Mouse (Mus musculus): ENCODE measurements around the gene Pola1. TPM values are rescaled to one million over a fixed set of nuclear protein-coding genes. Genes with fewer than 3 reads are reported as not detected.
"Not testable (repeated sequence)": the region's sequence is repeated elsewhere in the genome, so short reads cannot be mapped to it uniquely, and the experiment has no call there.

Pola1 gene
- total RNA-seq, 1 experiment from 2014 or later, result 15.5 TPM

DNA sequence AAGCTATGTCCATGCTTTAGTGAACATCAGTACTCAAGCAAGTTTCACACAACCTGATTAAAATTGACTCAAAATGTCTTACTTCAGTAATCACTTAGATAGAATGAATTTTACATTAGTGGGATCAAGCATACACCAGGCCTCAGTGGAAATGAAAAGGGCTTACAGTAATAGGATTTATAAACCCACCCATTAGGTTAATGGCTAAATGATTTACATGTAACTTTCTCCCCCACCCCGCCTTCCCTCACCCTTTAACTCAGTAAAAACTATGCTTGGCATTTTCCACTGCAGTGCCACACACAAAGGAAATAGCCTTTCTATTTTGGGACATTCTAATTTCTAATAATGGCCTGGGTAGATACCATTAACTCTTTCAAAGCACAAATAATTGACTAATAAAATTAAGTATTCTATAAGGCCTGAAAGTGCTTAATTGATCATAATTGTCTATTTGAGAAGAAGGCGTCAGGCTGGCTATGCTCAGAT is 129.0 kb downstream of the Pola1 start:
- ATAC-seq (replicated peaks; ENCODE audit: insufficient number of reproducible peaks, low FRiP score, low TSS enrichment, poor library complexity, severe bottlenecking), result no peak

- ATAC-seq (replicated peaks; ENCODE audit: insufficient number of reproducible peaks, low FRiP score, low TSS enrichment, poor library complexity, severe bottlenecking), result no peak
These were observed 134.4 kb downstream of the Pola1 start for GRCm38 (mm10) chrX:93497597-93497996.

- no peak for ATAC-seq (replicated peaks; ENCODE audit: insufficient number of reproducible peaks, low FRiP score, low TSS enrichment, poor library complexity, severe bottlenecking)
These were observed 166.2 kb downstream of the Pola1 start for GRCm38 (mm10) chrX:93465711-93466110.

- no peak for ATAC-seq (replicated peaks; ENCODE audit: insufficient number of reproducible peaks, low FRiP score, low TSS enrichment, poor library complexity, severe bottlenecking)
These were observed 202.2 kb downstream of the Pola1 start for GRCm38 (mm10) chrX:93429738-93430260.

DNA sequence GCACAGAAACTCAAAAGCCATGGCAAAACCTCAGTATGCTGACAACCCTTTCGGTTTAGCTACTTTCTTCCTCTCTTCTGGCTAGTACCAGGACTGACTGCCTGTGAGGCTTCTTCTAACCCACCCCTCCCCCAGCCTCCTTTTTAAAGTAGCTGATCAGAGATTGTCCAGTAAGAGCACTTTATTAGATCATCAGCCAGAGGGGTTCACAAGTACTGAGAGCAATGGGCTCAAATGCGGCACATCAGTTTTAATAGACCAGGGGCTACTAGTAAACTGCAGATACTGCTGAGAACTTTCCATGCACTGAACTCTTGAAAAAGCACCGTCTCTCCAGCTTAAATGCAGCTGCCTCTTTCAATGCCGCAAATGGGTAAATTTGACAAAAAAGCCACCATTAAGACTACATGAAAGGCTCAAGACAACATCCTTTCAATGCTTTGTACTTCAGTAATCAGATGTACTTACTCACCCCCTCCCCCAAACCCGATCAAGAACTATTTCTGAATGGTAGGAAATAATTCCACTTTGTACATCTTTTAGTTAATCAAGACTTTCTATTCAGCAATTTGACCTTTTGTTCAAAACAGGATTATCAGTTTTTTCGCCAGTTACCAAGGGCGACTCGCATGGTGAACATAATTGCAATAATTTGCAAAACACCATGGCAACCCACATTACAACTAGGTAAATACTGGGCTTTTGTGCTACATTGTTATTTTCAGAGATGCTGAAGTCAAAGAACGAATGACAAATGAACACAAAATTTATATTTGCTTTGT is 202.8 kb downstream of the Pola1 start:
- ATAC-seq (replicated peaks; ENCODE audit: insufficient number of reproducible peaks, low FRiP score, low TSS enrichment, poor library complexity, severe bottlenecking), result no peak

DNA sequence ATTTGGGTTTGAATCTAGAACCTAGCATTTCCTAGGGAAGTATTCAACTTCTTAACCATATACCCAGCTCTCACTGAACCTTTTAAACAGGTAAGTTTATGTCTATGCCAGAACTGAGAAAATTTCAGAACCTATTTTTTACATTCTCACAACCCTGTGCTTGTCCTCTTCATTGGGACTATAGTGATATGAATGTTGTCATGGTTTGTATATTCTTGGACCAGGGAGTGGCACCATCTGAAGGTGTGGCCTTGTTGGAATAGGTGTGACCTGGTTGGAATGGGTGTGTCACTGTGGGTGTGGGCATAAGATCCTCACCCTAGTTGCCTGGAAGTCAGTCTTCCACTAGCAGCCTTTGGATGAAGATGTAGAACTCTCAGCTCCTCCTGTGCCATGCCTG is 231.1 kb downstream of the Pola1 start:
- ATAC-seq (replicated peaks; ENCODE audit: insufficient number of reproducible peaks, low FRiP score, low TSS enrichment, poor library complexity, severe bottlenecking), result not testable (repeated sequence)

DNA sequence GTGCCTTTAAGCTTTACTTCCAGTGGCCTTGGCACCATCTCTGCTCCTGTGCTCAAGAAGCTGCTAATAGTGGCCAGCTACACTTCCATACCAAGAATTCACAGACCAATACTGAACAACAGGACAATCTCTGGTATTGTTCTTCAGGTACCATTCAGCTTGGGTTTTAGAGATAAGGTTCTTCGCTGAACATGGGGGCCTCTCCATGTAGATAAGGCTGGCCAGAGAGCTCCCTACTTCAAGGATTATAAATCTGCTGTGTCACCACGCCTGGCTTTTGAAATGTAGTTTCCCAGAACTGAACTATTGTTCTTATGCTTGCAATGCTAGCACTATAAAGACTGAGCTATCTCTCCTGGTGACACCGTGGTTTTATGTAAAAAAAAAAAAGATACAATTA is 234.9 kb downstream of the Pola1 start:
- ATAC-seq (replicated peaks; ENCODE audit: insufficient number of reproducible peaks, low FRiP score, low TSS enrichment, poor library complexity, severe bottlenecking), result no peak

DNA sequence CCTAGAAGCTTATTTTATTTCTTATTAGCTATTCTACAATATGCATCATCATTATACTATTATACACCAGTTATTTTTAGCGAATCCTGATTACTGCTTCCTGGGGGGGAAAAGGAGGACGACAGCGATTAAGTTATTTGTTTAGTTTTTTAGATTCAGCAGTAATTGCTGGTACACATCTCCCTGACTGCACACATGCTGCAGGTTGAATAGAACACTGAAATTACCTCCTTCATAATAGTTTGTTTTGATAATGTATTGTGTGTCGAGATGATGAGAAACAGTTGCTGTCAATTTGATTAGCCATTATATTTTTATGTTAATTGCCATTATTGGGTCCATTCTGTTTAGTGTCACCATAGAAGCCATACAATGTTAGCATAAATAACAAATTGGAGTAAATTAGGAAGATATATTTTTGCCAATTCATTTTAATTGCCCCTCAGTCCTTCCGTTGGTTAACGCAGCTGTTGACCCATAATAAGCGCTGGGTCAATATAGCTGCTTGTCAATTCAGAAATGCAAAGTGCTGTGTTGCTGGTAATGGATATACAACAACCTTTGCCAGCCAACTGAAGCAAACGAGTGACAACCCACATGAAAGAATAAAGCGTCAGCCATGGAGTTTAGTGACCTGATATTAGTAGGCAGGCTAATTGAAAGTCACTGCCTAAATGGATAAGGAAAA is 254.5 kb downstream of the Pola1 start:
- no peak for ATAC-seq (replicated peaks; ENCODE audit: insufficient number of reproducible peaks, low FRiP score, low TSS enrichment, poor library complexity, severe bottlenecking)

DNA sequence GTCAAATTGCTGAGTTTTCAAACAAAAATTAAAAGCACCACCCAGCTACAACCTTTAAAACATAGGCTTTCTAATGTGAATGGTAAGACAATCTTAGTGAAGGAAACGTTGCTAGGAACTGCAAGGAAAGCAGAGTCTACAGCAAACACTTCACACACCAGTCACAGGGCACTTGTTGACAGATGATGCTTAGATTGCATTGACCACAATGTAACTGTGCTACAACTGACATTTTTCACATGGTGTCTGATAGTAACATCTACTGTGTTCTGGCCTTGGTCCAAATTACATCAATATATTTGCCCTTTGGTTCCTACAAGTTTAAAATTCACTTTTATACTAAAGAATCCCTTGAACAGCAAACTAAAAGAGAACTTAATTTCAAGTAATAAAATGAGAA is 258.5 kb downstream of the Pola1 start:
- no peak for ATAC-seq (replicated peaks; ENCODE audit: insufficient number of reproducible peaks, low FRiP score, low TSS enrichment, poor library complexity, severe bottlenecking)

DNA sequence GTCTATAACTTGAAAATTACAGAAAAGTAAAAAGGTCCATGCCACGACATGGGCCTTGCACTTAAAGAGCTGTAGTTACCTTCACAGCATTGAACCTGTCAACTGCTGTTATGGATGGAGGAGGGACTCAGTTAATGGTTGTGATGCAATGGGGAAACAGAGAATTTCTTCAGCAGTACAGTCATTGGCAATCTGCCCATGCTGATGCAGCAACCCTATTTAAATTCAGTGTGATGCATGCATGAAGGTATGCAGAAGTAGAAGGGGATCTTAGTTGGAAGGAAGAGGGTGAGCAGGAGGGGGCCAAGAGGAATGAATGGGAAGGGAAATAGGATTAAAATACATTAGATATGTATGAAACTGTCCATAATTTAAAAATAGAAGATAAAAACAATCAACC is 262.2 kb downstream of the Pola1 start:
- ATAC-seq (replicated peaks; ENCODE audit: insufficient number of reproducible peaks, low FRiP score, low TSS enrichment, poor library complexity, severe bottlenecking), result no peak

DNA sequence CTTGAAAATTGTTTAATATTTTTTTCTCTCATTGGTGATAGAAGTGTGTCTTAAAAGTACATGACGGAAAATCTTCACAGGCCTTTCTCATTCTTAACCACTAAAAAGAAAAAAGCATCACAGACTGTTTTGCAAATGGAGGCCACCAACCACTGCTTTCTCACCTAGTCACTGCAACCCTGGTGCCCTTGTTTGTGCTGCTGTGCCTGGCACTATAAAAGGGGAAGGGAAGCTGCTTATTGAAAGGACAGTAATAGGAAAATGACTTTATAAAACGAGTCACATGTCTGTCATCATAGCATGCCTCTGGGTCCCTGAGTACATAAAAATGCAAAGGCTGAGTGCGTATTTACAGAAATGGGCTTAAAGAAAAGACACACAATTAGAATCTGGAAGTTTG is 263.7 kb downstream of the Pola1 start:
- ATAC-seq (replicated peaks; ENCODE audit: insufficient number of reproducible peaks, low FRiP score, low TSS enrichment, poor library complexity, severe bottlenecking), result no peak

GRCm38 (mm10) chrX:93321336-93321735 is 310.6 kb downstream of the Pola1 start:
- no peak for ATAC-seq (replicated peaks; ENCODE audit: insufficient number of reproducible peaks, low FRiP score, low TSS enrichment, poor library complexity, severe bottlenecking)

- ATAC-seq (replicated peaks; ENCODE audit: insufficient number of reproducible peaks, low FRiP score, low TSS enrichment, poor library complexity, severe bottlenecking), result no peak
These were observed 312.0 kb downstream of the Pola1 start for GRCm38 (mm10) chrX:93319979-93320378.

GRCm38 (mm10) chrX:93317577-93317976 is 314.4 kb downstream of the Pola1 start:
- ATAC-seq (replicated peaks; ENCODE audit: insufficient number of reproducible peaks, low FRiP score, low TSS enrichment, poor library complexity, severe bottlenecking), result no peak

DNA sequence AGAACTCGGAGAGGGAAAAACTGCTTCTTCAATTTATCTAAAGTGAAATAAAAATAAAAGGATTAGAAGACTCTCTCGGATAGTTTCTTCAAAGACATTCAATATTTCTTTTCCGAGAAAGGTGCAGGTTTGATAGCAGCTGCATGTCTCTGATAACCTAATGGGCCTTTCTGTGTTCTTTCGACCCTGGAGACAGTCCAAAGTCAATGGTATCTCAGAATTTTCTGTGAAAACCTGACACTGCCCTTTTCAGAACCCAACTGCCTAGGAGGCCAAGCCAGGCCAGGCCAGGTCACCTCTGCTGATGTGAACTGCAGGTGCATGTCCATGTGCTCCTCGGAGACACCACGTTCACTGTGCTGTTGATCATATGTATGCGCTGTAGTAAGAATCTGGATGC is 326.2 kb downstream of the Pola1 start:
- no peak for ATAC-seq (replicated peaks; ENCODE audit: insufficient number of reproducible peaks, low FRiP score, low TSS enrichment, poor library complexity, severe bottlenecking)

DNA sequence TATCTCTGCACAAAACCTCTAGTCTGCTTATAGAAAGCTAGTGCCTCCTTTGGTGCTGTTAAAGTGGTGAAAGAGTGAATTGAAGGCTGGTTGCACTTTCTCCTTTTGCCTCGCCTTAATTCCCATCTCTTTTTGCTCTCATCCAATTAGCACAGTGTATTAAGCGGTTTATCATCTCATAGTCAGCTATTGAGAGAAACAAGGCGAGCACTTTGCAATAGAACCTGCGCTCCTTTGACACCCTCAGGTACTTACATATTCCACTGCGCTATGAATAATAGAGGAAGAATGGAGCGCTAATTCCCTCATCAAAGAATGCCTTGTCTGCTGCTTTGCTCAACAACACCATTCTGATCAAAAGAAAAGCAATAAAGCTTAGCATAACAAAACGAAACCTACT is 330.2 kb downstream of the Pola1 start:
- ATAC-seq (replicated peaks; ENCODE audit: insufficient number of reproducible peaks, low FRiP score, low TSS enrichment, poor library complexity, severe bottlenecking), result no peak

- no peak for ATAC-seq (replicated peaks; ENCODE audit: insufficient number of reproducible peaks, low FRiP score, low TSS enrichment, poor library complexity, severe bottlenecking)
These were observed 331.7 kb downstream of the Pola1 start for GRCm38 (mm10) chrX:93300183-93300815.

GRCm38 (mm10) chrX:93299771-93300170 is 332.2 kb downstream of the Pola1 start:
- no peak for ATAC-seq (replicated peaks; ENCODE audit: insufficient number of reproducible peaks, low FRiP score, low TSS enrichment, poor library complexity, severe bottlenecking)

DNA sequence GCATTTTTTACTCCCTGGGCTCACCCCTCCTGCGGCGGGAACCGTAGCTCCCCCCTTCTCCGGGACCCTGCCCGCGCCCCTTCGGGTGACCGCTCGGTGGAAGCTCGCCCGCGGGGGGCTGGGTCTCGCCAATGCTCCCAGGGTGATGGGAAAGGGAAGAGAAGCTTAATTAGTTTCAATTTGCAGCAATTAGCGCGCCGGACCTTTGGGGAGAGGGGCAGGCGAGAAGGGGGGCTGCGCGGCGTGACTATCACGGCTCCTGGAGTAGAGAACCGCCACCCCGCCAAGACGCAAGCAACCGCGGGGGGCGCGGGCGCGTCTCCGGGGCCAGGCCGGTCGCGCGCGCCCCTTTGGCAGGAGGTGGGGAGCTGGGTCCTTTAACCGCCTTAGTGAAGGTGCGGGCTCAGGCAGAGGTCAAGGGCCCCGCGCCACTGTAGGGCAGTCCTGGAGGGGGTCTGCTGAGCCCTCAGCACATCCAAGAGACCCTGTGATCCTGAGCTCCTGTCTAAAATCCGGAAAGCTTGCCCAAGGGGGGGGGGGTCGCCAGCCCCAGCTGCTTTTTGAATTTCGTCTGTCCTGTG is 332.8 kb downstream of the Pola1 start:
- ATAC-seq (replicated peaks; ENCODE audit: insufficient number of reproducible peaks, low FRiP score, low TSS enrichment, poor library complexity, severe bottlenecking), result no peak
